Mouse (Mus musculus) liver, embryonic 14.5 days (tissue): Measurements from ENCODE around the gene Top2a. TPM values are rescaled to one million over a fixed set of nuclear protein-coding genes. Genes with fewer than 3 reads are reported as not detected.

Experiments used
- ATAC-seq: fragments of 200-750 bp; cut with Nextera tagmentation; 2 replicates; pipeline ENCODE4 v1.8.0; 2017; ENCODE audit warnings: moderate number of reproducible peaks, mild to moderate bottlenecking, moderate library complexity; ENCODE audit not compliant: insufficient read depth
- DNase-seq, 3 experiments: peaks; one replicate each; pipeline ENCODE4 v3.0.0-alpha.2; 2012 to 2013; ENCODE audit warnings: low read depth in 3 of 3, low spot score in 3 of 3
- H3K27ac ChIP-seq: fragments of 300-500 bp; sonication (generic); 2 replicates; pipeline ENCODE4 v1.5.1; 2014; ENCODE audit warnings: moderate library complexity, mild to moderate bottlenecking, control low read depth, inconsistent platforms
- H3K27me3 ChIP-seq: fragments of 300-500 bp; sonication (generic); 2 replicates; pipeline ENCODE4 v1.6.1; 2014; ENCODE audit warnings: mild to moderate bottlenecking, low read length, moderate library complexity; ENCODE audit not compliant: control insufficient read depth, insufficient read depth
- H3K36me3 ChIP-seq: fragments of 300-500 bp; sonication (generic); replicated peaks from 2 replicates; pipeline ENCODE4 v1.6.1; 2014; ENCODE audit warnings: low read depth; ENCODE audit not compliant: control insufficient read depth, insufficient read depth
- H3K4me1 ChIP-seq, 2 experiments: fragments of 200-500 bp in 1 of 2; fragments of 300-500 bp in 1 of 2; sonication (generic) in 1 of 2; replicated peaks; 2 replicates each; pipeline ENCODE4 v1.6.1; 2012 to 2014; ENCODE audit warnings: antibody characterized with exemption in 1 of 2, inconsistent platforms in 1 of 2, low read length in 1 of 2; ENCODE audit not compliant: control insufficient read depth in 2 of 2, insufficient read depth in 2 of 2
- H3K4me2 ChIP-seq: fragments of 300-500 bp; sonication (generic); 2 replicates; pipeline ENCODE4 v1.6.1; 2014; ENCODE audit warnings: low read depth, mild to moderate bottlenecking, control low read depth, moderate library complexity
- H3K4me3 ChIP-seq, 2 experiments: fragments of 200-500 bp in 1 of 2; fragments of 300-500 bp in 1 of 2; sonication (generic) in 1 of 2; 2 replicates each; pipeline ENCODE4 v1.5.1; 2012 to 2014; ENCODE audit warnings: low read depth in 2 of 2, low read length in 2 of 2, mild to moderate bottlenecking in 2 of 2, control low read depth in 1 of 2, inconsistent platforms in 1 of 2, moderate library complexity in 1 of 2; ENCODE audit not compliant: insufficient read depth in 1 of 2
- H3K9ac ChIP-seq: fragments of 300-500 bp; sonication (generic); replicated peaks from 2 replicates; pipeline ENCODE4 v1.6.1; 2014; ENCODE audit warnings: mild to moderate bottlenecking, control low read depth, moderate library complexity
- H3K9me3 ChIP-seq: fragments of 300-500 bp; sonication (generic); 2 replicates; pipeline ENCODE4 v1.6.1; 2016; ENCODE audit warnings: low read length, mixed read lengths; ENCODE audit not compliant: control insufficient read depth
- CTCF ChIP-seq: IDR thresholded peaks from 2 replicates; pipeline ENCODE4 v1.5.1; 2016; ENCODE audit warnings: antibody characterized with exemption, low read depth, control low read depth
- EP300 ChIP-seq: IDR thresholded peaks from 2 replicates; pipeline ENCODE4 v1.6.1; 2016; ENCODE audit warnings: antibody characterized with exemption, low read depth
- WGBS: fragments of 180-500 bp; shearing (Covaris S2); extraction: QIAGEN DNeasy Blood & Tissue Kit; methylation state at CpG from one replicate; pipeline ENCODE4 v1.1.7; 2014; ENCODE audit not compliant: insufficient replicate concordance; 5-methylcytosine and 5-hydroxymethylcytosine counted together
- polyA plus RNA-seq, 2 experiments: library from polyadenylated mRNA; depleted of rRNA in 1 of 2; stranded (reverse) in 1 of 2; unstranded in 1 of 2; fragments of >200 nt; fragmentation: Nextera tagmentation in 1 of 2; extraction: Ambion mirVana in 1 of 2; gene quantifications; 2 replicates each; pipeline versions ENCODE4 v1.2.1 to v1.2.3; 2012 to 2014

Gene Top2a
- polyA plus RNA-seq, 2 experiments = 108 to 197 TPM

DNA sequence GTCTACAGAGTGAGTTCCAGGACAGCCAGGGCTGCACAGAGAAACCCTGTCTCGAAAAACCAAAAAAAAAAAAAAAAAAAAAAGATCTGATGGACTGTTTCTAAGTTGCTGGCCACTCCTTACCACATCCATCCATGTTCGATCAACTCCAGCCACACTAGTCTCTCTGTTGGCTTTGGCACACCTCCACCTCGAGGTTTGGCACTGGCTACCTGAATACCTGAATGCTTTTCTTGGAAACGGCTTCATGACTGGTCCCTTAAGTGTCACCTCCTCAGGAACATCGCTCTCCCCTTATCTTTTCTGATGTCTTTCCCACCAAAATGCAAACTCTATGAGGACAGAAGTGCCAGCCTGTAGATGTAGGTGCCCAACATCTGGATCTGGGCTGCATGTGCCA, 44.6 kb downstream of the Top2a start:
- H3K27me3 ChIP-seq = peaks cover 31% of the 10 kb centered on the region
- ATAC-seq (no peak), DNase-seq (no peak)
- H3K4me1 ChIP-seq = no peaks in the 10 kb centered on the region
- WGBS = 72% methylated on average over 4 of the region's 5 CpGs
- no peaks in the 10 kb centered on the region for H3K9me3 ChIP-seq
- TF ChIP-seq CTCF = no peak
- TF ChIP-seq EP300 = no peak
- no peak overlapping the region for H3K9ac ChIP-seq
- H3K27ac ChIP-seq = no peak overlapping the region
- no peak overlapping the region for H3K4me2 ChIP-seq
- no peaks in the 10 kb centered on the region for H3K36me3 ChIP-seq
- no peak overlapping the region for H3K4me3 ChIP-seq

DNA sequence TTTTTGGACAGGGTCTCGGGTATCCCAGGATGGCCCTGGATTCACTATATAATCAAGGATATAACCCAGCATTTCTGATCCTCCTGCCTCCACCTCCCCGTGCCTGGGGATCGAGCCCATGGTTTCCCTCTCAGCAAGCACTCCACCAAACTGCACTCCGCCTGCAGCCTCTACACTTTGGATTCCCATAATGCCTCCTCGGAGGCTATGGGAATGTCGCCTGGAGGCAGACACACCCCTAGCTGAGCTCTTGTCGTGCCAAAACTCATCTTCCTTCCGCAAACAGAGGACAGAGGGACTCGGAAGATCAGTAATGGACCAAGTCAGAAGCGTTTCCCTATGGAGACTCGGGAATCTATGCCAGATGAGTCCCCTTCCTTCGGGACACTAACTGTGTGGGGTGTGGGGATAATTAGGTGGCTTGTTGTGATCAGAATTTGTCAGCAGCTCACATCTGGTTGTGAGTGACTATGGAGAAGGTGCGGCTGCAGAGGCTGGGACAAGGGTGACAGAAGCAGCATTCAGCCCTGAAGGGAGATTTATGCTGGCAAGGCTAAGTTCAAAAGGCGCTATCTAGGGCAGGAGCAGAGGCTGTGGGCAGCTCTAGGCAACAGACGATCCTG, 45.4 kb downstream of the Top2a start:
- H3K4me2 ChIP-seq = no peak overlapping the region
- no peaks in the 10 kb centered on the region for H3K36me3 ChIP-seq
- TF ChIP-seq EP300 (no peak), CTCF (no peak)
- ATAC-seq = no peak
- H3K9ac ChIP-seq = no peak overlapping the region
- DNase-seq = no peak
- peaks cover 26% of the 10 kb centered on the region for H3K27me3 ChIP-seq
- H3K9me3 ChIP-seq = no peaks in the 10 kb centered on the region
- 57% methylated on average over 15 of the region's 15 CpGs for WGBS
- no peak overlapping the region for H3K27ac ChIP-seq
- H3K4me3 ChIP-seq = no peak overlapping the region
- no peaks in the 10 kb centered on the region for H3K4me1 ChIP-seq

DNA sequence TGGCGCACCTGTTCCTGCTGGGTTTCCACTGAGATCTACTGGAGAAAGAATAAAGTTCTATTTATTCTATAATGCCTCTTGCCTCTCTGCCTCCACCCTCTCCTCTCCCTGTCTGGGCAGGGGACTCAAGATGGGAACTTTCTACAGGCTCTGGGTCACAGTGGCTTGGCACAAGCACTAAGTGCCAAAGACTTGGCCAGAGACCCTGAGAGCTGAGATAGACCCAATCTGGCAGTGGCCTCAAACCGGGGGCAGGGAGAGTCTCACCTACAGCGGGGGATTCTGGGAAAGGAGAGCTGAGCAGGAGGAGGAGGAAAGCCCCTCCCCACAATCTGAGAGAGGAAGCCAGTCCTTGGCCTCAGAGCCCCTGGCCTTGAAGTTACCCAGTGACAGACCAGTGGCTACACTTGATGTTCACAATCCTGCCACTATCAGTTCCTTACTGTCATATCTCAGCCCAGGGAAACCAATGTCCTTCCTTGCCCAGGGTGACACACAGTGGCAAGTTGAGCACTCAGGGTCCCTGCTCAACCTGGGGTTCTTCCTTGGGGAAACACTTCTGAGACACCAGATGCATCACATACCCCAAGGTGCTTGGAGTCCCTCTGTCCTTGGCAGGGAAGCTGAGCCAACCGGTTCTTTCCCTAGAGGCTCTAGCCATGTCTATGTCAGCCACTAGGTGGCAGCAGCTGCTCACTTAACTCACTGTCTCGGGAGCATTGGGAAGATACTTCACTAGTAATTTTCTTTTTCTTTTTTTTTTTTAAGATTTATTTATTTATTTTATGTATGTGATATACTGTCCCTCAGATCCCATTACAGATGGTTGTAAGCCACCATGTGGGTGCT, 48.9 kb downstream of the Top2a start:
- no peaks in the 10 kb centered on the region for H3K9me3 ChIP-seq
- H3K27me3 ChIP-seq = no peaks in the 10 kb centered on the region
- H3K27ac ChIP-seq = no peak overlapping the region
- WGBS = 43% methylated on average over 5 of the region's 5 CpGs
- ATAC-seq = no peak
- no peak overlapping the region for H3K4me3 ChIP-seq
- no peak overlapping the region for H3K4me2 ChIP-seq
- DNase-seq = peak in 2 of 3 experiments; percentile 45 to 53
- H3K4me1 ChIP-seq = no peaks in the 10 kb centered on the region
- TF ChIP-seq EP300 (no peak), CTCF (peak; percentile 92)
- H3K9ac ChIP-seq = no peak overlapping the region
- peaks cover 2% of the 10 kb centered on the region; the same call in 1 of the 2 replicates for H3K36me3 ChIP-seq

DNA sequence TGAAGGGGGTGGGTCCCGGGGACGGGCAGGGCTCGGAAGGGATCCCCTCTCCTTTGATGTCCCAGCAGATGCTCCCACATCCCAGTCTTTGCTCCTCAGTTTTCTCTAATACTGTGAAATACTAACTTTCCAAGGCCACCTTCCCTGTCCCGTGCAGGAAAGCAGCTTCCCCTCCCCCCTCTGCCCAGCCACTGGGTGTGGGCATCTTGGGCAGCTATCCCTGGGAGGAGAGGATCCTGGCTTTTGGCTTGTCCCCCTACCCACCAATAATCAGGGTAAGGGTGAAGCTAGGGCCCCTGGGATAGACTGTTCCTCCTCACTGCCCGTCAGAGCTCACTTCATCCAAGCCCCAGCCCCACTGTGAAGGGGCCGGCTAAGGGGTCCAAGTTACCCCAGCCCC, 49.8 kb downstream of the Top2a start:
- Histone ChIP-seq H3K27me3 (no peaks in the 10 kb centered on the region; the same call in 1 of the 2 replicates), H3K9ac (no peak overlapping the region), H3K36me3 (peaks cover 2% of the 10 kb centered on the region; the same call in 1 of the 2 replicates), H3K27ac (no peak overlapping the region), H3K4me1 (no peaks in the 10 kb centered on the region), H3K4me2 (no peak overlapping the region), H3K9me3 (no peaks in the 10 kb centered on the region), H3K4me3 (no peak overlapping the region)
- DNase-seq (no peak), ATAC-seq (no peak)
- WGBS = 65% methylated on average over 6 of the region's 6 CpGs
- TF ChIP-seq CTCF (no peak), EP300 (no peak)

DNA sequence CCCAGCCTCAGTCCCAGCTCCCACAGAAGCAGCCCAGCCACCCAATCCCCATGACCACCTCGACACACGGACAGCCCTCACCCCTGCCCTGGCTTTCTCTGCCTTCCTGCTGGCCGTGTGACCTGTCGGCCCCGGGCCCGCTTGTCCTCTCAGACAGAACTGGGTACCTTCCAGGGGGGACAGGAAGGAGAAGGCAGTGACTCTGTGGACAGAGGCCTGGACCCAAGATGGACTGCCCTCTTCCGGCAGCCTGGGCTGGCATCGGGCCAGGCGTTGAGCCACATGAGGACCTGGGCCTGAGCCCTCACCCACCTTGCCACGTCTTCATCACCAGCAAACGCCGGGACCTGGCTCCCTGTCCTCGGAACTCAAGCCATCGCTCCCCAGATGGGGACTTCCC, 50.4 kb downstream of the Top2a start:
- H3K9me3 ChIP-seq = no peaks in the 10 kb centered on the region
- WGBS = 82% methylated on average over 14 of the region's 14 CpGs
- H3K4me2 ChIP-seq = no peak overlapping the region
- no peaks in the 10 kb centered on the region for H3K4me1 ChIP-seq
- no peak overlapping the region for H3K4me3 ChIP-seq
- no peak for ATAC-seq
- H3K36me3 ChIP-seq = peaks cover 2% of the 10 kb centered on the region; the same call in 1 of the 2 replicates
- DNase-seq = no peak
- TF ChIP-seq EP300 (no peak), CTCF (no peak)
- H3K27me3 ChIP-seq = peaks cover 2% of the 10 kb centered on the region; the same call in 1 of the 2 replicates
- no peak overlapping the region for H3K9ac ChIP-seq
- H3K27ac ChIP-seq = no peak overlapping the region
